Mouse (Mus musculus) layer of hippocampus, adult 9-11 months (tissue): Measurements from ENCODE around the gene Clasp1.

Source experiments
- DNase-seq: peaks from one replicate; pipeline ENCODE4 v3.0.0; 2022

Clasp1 gene

GRCm38 (mm10) chr1:118388757-118389453 lies at the start of gene Clasp1:
Clasp1 (plus strand) TSS chr1:118389058.
- peak; percentile 95 for DNase-seq

- no peak for DNase-seq
These were observed 45.0 kb upstream of the Clasp1 start for GRCm38 (mm10) chr1:118343649-118344435.

- no peak for DNase-seq
These were observed 38.9 kb upstream of the Clasp1 start for GRCm38 (mm10) chr1:118349922-118350321.

GRCm38 (mm10) chr1:118359071-118359761 lies 29.6 kb upstream of the Clasp1 start:
- DNase-seq, result peak; percentile 16

- DNase-seq, result no peak
These were observed 20.9 kb upstream of the Clasp1 start for GRCm38 (mm10) chr1:118367970-118368369.

GRCm38 (mm10) chr1:118368721-118369461 lies 20.0 kb upstream of the Clasp1 start:
- DNase-seq, result no peak

GRCm38 (mm10) chr1:118377784-118378183 lies 11.1 kb upstream of the Clasp1 start:
- DNase-seq, result no peak

- no peak for DNase-seq
These were observed 8.6 kb upstream of the Clasp1 start for GRCm38 (mm10) chr1:118380105-118380786.

- peak; percentile 66 for DNase-seq
These were observed 616 bp upstream of the Clasp1 start for GRCm38 (mm10) chr1:118388127-118388756.

- peak; percentile 50 for DNase-seq
These were observed 802 bp downstream of the Clasp1 start for GRCm38 (mm10) chr1:118389454-118390265.

- no peak for DNase-seq
These were observed 1.4 kb downstream of the Clasp1 start for GRCm38 (mm10) chr1:118390266-118390660.

GRCm38 (mm10) chr1:118390871-118391387 lies 2.1 kb downstream of the Clasp1 start:
- no peak for DNase-seq

- no peak for DNase-seq
These were observed 3.4 kb downstream of the Clasp1 start for GRCm38 (mm10) chr1:118392246-118392645.

- no peak for DNase-seq
These were observed 5.1 kb downstream of the Clasp1 start for GRCm38 (mm10) chr1:118393916-118394315.

GRCm38 (mm10) chr1:118397866-118398265 lies 9.0 kb downstream of the Clasp1 start:
- no peak for DNase-seq

GRCm38 (mm10) chr1:118398567-118398966 lies 9.7 kb downstream of the Clasp1 start:
- DNase-seq, result no peak

- DNase-seq, result no peak
These were observed 10.9 kb downstream of the Clasp1 start for GRCm38 (mm10) chr1:118399625-118400310.

- DNase-seq, result no peak
These were observed 13.1 kb downstream of the Clasp1 start for GRCm38 (mm10) chr1:118401991-118402390.

- no peak for DNase-seq
These were observed 13.7 kb downstream of the Clasp1 start for GRCm38 (mm10) chr1:118402556-118402955.

- no peak for DNase-seq
These were observed 14.1 kb downstream of the Clasp1 start for GRCm38 (mm10) chr1:118402966-118403365.
